Mouse (Mus musculus) intestine, postnatal 0 days (tissue): ENCODE data around the gene Dock10. TPM values are rescaled to one million over a fixed set of nuclear protein-coding genes. Genes with fewer than 3 reads are reported as not detected.

ENCODE experiments used
- ATAC-seq: fragments of 200-750 bp; cut with Nextera tagmentation; 2 replicates; pipeline ENCODE4 v1.8.0; 2017; ENCODE audit warnings: mild to moderate bottlenecking, moderate TSS enrichment, moderate library complexity
- H3K27ac ChIP-seq: fragments of 300-500 bp; sonication (generic); 2 replicates; pipeline ENCODE4 v1.5.1; 2014; ENCODE audit warnings: mild to moderate bottlenecking, low read depth, low read length, moderate library complexity
- H3K27me3 ChIP-seq: fragments of 300-500 bp; sonication (generic); replicated peaks from 2 replicates; pipeline ENCODE4 v1.6.1; 2014; ENCODE audit warnings: low read length, mixed read lengths; ENCODE audit not compliant: control insufficient read depth, insufficient read depth
- H3K36me3 ChIP-seq: fragments of 300-500 bp; sonication (generic); 2 replicates; pipeline ENCODE4 v1.6.1; 2014; ENCODE audit warnings: mild to moderate bottlenecking, moderate library complexity; ENCODE audit not compliant: control insufficient read depth, insufficient read depth
- H3K4me1 ChIP-seq: fragments of 300-500 bp; sonication (generic); replicated peaks from 2 replicates; pipeline ENCODE4 v1.6.1; 2014; ENCODE audit warnings: antibody characterized with exemption, low read length, mixed read lengths; ENCODE audit not compliant: control insufficient read depth, insufficient read depth
- H3K4me2 ChIP-seq: fragments of 300-500 bp; sonication (generic); replicated peaks from 2 replicates; pipeline ENCODE4 v1.6.1; 2014; ENCODE audit warnings: low read depth, mild to moderate bottlenecking, moderate library complexity
- H3K4me3 ChIP-seq: fragments of 300-500 bp; sonication (generic); 2 replicates; pipeline ENCODE4 v1.5.1; 2014; ENCODE audit warnings: low read depth, low read length
- H3K9ac ChIP-seq: fragments of 300-500 bp; sonication (generic); 2 replicates; pipeline ENCODE4 v1.6.1; 2014; ENCODE audit warnings: mild to moderate bottlenecking, low read depth, low read length
- H3K9me3 ChIP-seq: fragments of 300-500 bp; sonication (generic); 2 replicates; pipeline ENCODE4 v1.6.1; 2016; ENCODE audit warnings: mixed run types; ENCODE audit not compliant: control insufficient read depth
- CTCF ChIP-seq: sonication (generic); IDR thresholded peaks from 2 replicates; pipeline ENCODE4 v1.5.1; 2016; ENCODE audit warnings: low read depth, mild to moderate bottlenecking, control low read depth, antibody characterized with exemption, moderate library complexity
- WGBS: fragments of 180-500 bp; shearing (Covaris S2); extraction: QIAGEN DNeasy Blood & Tissue Kit; methylation state at CpG from one replicate; pipeline ENCODE4 v1.1.7; 2014; 5-methylcytosine and 5-hydroxymethylcytosine counted together
- polyA plus RNA-seq: library from polyadenylated mRNA; unstranded; fragments of >200 nt; fragmentation: Nextera tagmentation; extraction: Ambion mirVana; gene quantifications from 2 replicates; pipeline ENCODE4 v1.2.1, GENCODE M21; 2015

The Dock10 gene
- polyA plus RNA-seq, 1 experiment from 2014 or later = 2.1 TPM

GRCm38 (mm10) chr1:80718666-80719065 lies 39.7 kb downstream of the Dock10 start:
- Histone ChIP-seq H3K9ac (no peak overlapping the region), H3K27ac (no peak overlapping the region), H3K36me3 (no peaks in the 10 kb centered on the region), H3K4me3 (no peak overlapping the region), H3K4me2 (no peak overlapping the region), H3K27me3 (no peaks in the 10 kb centered on the region), H3K9me3 (no peaks in the 10 kb centered on the region), H3K4me1 (no peaks in the 10 kb centered on the region)
- 89% methylated on average over 1 of the region's 1 CpGs for WGBS
- ATAC-seq = no peak
- no peak for TF ChIP-seq CTCF

GRCm38 (mm10) chr1:80715917-80716316 lies 42.4 kb downstream of the Dock10 start:
- H3K9me3 ChIP-seq = no peaks in the 10 kb centered on the region
- no peaks in the 10 kb centered on the region for H3K36me3 ChIP-seq
- H3K27me3 ChIP-seq = no peaks in the 10 kb centered on the region
- no peak overlapping the region for H3K27ac ChIP-seq
- no peak for ATAC-seq
- no peak for TF ChIP-seq CTCF
- 47% methylated on average over 3 of the region's 3 CpGs for WGBS
- no peak overlapping the region for H3K4me3 ChIP-seq
- H3K9ac ChIP-seq = no peak overlapping the region
- H3K4me2 ChIP-seq = no peak overlapping the region
- H3K4me1 ChIP-seq = no peaks in the 10 kb centered on the region

- no peak for TF ChIP-seq CTCF
- ATAC-seq = no peak
- Histone ChIP-seq H3K4me3 (no peak overlapping the region), H3K27ac (no peak overlapping the region), H3K4me2 (no peak overlapping the region), H3K9ac (no peak overlapping the region), H3K9me3 (no peaks in the 10 kb centered on the region), H3K4me1 (no peaks in the 10 kb centered on the region), H3K27me3 (no peaks in the 10 kb centered on the region), H3K36me3 (no peaks in the 10 kb centered on the region)
- WGBS = 82% methylated on average over 1 of the region's 1 CpGs
Observed at GRCm38 (mm10) chr1:80713920-80714319, 44.4 kb downstream of the Dock10 start.

GRCm38 (mm10) chr1:80710607-80711261 lies 47.6 kb downstream of the Dock10 start:
- H3K4me2 ChIP-seq = no peak overlapping the region; the same call in 1 of the 2 replicates
- no peak overlapping the region for H3K27ac ChIP-seq
- no peaks in the 10 kb centered on the region for H3K36me3 ChIP-seq
- H3K4me3 ChIP-seq = no peak overlapping the region
- no peak for TF ChIP-seq CTCF
- no peak overlapping the region for H3K9ac ChIP-seq
- no peaks in the 10 kb centered on the region for H3K27me3 ChIP-seq
- no peaks in the 10 kb centered on the region for H3K9me3 ChIP-seq
- H3K4me1 ChIP-seq = no peaks in the 10 kb centered on the region
- WGBS = 56% methylated on average over 8 of the region's 8 CpGs
- no peak for ATAC-seq

- H3K27me3 ChIP-seq = no peaks in the 10 kb centered on the region
- H3K9me3 ChIP-seq = no peaks in the 10 kb centered on the region
- no peak overlapping the region for H3K27ac ChIP-seq
- no peaks in the 10 kb centered on the region for H3K4me1 ChIP-seq
- no peak overlapping the region for H3K4me3 ChIP-seq
- peak overlapping the region; percentile 37 for H3K4me2 ChIP-seq
- WGBS = 46% methylated on average over 5 of the region's 5 CpGs
- TF ChIP-seq CTCF = no peak
- no peak overlapping the region for H3K9ac ChIP-seq
- ATAC-seq = no peak
- no peaks in the 10 kb centered on the region for H3K36me3 ChIP-seq
Observed at GRCm38 (mm10) chr1:80710097-80710541, 48.2 kb downstream of the Dock10 start.

- H3K4me2 ChIP-seq = peak overlapping the region; percentile 37
- H3K9ac ChIP-seq = no peak overlapping the region
- H3K27me3 ChIP-seq = no peaks in the 10 kb centered on the region
- TF ChIP-seq CTCF = no peak
- H3K27ac ChIP-seq = no peak overlapping the region
- no peaks in the 10 kb centered on the region for H3K9me3 ChIP-seq
- ATAC-seq = no peak
- H3K4me1 ChIP-seq = no peaks in the 10 kb centered on the region
- 56% methylated on average over 14 of the region's 14 CpGs for WGBS
- no peaks in the 10 kb centered on the region for H3K36me3 ChIP-seq
- peak overlapping the region; percentile 11; the same call in 1 of the 2 replicates for H3K4me3 ChIP-seq
Observed at GRCm38 (mm10) chr1:80709299-80709698, 49.0 kb downstream of the Dock10 start.
